16 mouse cellular contexts compared by ENCODE assay signal in the genomic region with DNA sequence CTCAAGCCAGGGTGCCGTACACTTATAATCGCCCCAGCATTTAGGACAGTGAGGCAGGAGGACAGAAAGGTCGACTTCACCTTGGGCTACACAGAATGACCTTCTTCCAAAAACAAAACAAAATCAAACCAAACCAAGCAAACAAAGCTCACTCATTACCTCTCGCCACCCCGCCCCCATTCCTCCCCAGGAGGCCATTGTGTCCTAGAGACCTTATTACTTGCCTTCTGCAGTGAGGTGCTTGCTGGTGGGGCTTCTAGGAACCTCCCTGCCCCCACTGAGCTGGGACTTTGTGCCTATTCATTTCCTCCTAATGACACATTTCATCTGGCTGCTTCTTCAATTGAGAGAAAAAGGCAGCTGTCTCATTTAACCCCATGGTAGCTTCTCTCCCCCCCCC. TPM values are rescaled to one million over a fixed set of nuclear protein-coding genes. Genes with fewer than 3 reads are reported as not detected.
"Had no signal": no experiment of that assay in that cellular context is flagged by ENCODE, and none has a peak within 500 bp of the region (broad histone marks: within the 10 kb centered on the region; RNA-seq: fewer than 3 reads in every experiment).

No protein-coding gene starts in this region.

- ATAC-seq: intestine, embryonic 15.5 days; midbrain, embryonic 16.5 days had no signal

- H3K9ac ChIP-seq: intestine, embryonic 15.5 days; limb, embryonic 13.5 days; liver, embryonic 13.5 days; neural tube, embryonic 13.5 days had no signal

- H3K27me3 ChIP-seq: intestine, embryonic 15.5 days; limb, embryonic 13.5 days; liver, embryonic 13.5 days; neural tube, embryonic 13.5 days had no signal

- H3K27ac ChIP-seq: intestine, embryonic 15.5 days; layer of hippocampus, adult 2 months; limb, embryonic 13.5 days; liver, embryonic 13.5 days; neural tube, embryonic 13.5 days; stomach, postnatal 0 days had no signal

- H3K9me3 ChIP-seq: intestine, embryonic 15.5 days; limb, embryonic 13.5 days; liver, embryonic 13.5 days; neural tube, embryonic 13.5 days had no signal

- H3K4me3 ChIP-seq: intestine, embryonic 15.5 days; layer of hippocampus, adult 2 months; limb, embryonic 13.5 days; liver, embryonic 13.5 days; neural tube, embryonic 13.5 days had no signal

- H3K4me1 ChIP-seq: intestine, embryonic 15.5 days; limb, embryonic 13.5 days; neural tube, embryonic 13.5 days had no signal

- H3K36me3 ChIP-seq: intestine, embryonic 15.5 days; limb, embryonic 13.5 days; liver, embryonic 13.5 days; neural tube, embryonic 13.5 days had no signal

- DNase-seq: kidney, adult 18-20 months; kidney, postnatal 10 days; liver, embryonic 13.5 days; lung, adult 18-20 months; thymus, postnatal 4 days had no signal

- H3K4me2 ChIP-seq: intestine, embryonic 15.5 days; limb, embryonic 13.5 days; liver, embryonic 13.5 days; midbrain, embryonic 11.5 days; neural tube, embryonic 13.5 days had no signal

RNA-seq across cellular contexts. Expression of a gene that starts 9.7 kb away (rescaled TPM):
- polyA plus RNA-seq: kidney, embryonic 14.5 days; limb, embryonic 13.5 days; lung, embryonic 16.5 days; midbrain, embryonic 11.5 days; neural tube, embryonic 13.5 days had no signal

RNA-seq across cellular contexts. Expression of a gene that starts 30.7 kb away (rescaled TPM):
- total RNA-seq: layer of hippocampus, adult 2 months; layer of hippocampus, postnatal 10 days; left cerebral cortex, postnatal 36 days had no signal
